Mouse (Mus musculus): Measurements from ENCODE around the gene Hnf4a.

DNA sequence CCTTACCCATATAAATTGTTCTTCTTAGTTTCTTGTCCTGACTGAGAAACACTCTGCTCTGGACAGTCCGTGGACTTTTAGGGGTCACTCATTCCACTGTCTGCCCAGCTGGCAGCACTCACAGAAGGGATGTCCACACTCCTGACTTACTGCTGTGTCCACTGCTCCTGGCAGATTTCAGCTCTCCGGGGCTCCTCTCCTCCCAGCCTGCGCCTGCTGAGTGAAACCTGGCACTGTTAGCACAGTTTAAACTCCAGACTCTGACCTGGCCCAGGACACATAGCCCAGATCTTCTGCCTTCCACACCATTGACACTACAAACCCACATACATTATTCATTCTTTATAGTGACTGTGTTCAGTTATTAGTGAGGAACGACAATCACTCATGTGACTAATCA lies 42.6 kb upstream of the Hnf4a start:
- TF ChIP-seq CEBPB (IDR thresholded peaks at IDR 0.05; ENCODE audit: low read depth) (no peak), CTCF (IDR thresholded peaks at IDR 0.05; ENCODE audit: control insufficient read depth, insufficient read depth, insufficient read length) (no peak), MAX (IDR thresholded peaks at IDR 0.05) (no peak), MYOG (IDR thresholded peaks at IDR 0.05; ENCODE audit: control insufficient read depth, extremely low read depth, insufficient read length) (no peak), USF1 (IDR thresholded peaks at IDR 0.05; ENCODE audit: low read depth) (no peak), MYOD1 (IDR thresholded peaks at IDR 0.05; ENCODE audit: control insufficient read depth, insufficient read length, low read depth) (no peak), FOSL1 (IDR thresholded peaks at IDR 0.05; ENCODE audit: insufficient read depth, low read length, poor library complexity, severe bottlenecking) (no peak)

Data from C2C12 (cell line).